In the genomic region with DNA sequence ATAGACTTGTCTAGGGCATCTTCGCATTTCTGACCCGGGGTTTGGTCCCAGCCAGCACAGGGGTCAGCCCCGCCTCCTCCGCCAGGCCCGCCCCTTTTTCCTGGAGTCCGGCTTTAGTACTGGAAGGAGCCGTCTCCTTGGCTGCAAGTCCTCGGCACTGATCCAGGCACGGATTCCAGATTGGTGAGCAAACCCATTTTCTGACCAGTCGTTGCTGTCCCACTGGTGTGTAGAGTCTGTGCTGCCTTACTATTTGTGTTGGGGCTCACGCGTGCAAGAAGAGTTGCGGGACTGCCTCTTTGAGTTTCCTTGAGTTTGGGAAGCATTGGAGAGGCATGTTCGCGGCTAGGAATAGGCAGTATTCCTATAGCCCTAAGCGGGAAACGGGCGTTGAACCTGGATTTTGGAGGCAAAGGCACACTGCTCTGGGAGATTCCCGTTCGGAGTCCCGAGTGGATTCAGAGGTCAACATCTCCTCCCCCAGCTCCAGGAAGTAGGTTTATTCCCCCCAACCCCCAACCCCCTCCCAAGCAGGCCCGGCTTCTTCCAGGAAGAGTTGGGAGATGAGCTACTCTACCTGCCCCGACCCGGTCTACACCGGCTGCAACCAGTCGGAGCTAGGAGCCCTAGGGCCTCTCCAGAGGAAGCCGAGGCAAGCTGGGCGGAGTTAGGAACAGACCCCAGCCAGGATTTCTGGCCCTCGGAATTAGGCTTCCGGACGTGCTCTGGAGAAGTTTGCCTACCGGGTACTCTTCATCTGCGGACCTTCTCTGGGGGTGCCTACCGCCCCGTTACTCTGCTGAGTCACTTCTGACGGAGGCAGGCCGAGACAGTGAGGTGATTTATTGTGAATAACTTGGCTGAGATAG, we compare ENCODE assay signal across 8 mouse cellular contexts. TPM values are rescaled to one million over a fixed set of nuclear protein-coding genes. Genes with fewer than 3 reads are reported as not detected.
DNase-seq lines count a peak whose midpoint lies in the region; ATAC-seq and TF ChIP-seq lines count a peak whose summit lies in the region.

A gene (plus strand): TSS at position 93 of the 869 bp plus-strand sequence.

- peak within 1 kb of the TSS; percentile 24; the same call in 1 of the 2 replicates for H3K9ac ChIP-seq in hindbrain, embryonic 11.5 days (ENCODE audit: low read depth, low read length)
- peak within 1 kb of the TSS; percentile 45 for H3K9ac ChIP-seq in limb, embryonic 13.5 days
- peak within 1 kb of the TSS; percentile 42 for H3K9ac ChIP-seq in midbrain, embryonic 11.5 days (ENCODE audit: low read length)
- peak within 1 kb of the TSS; percentile 67 for H3K9ac ChIP-seq in stomach, embryonic 16.5 days (ENCODE audit: low read length)

- no peak for ATAC-seq in CD4-positive, CD25-positive, alpha-beta regulatory T cell, adult 4 months
- ATAC-seq in hindbrain, embryonic 11.5 days (ENCODE audit: low FRiP score) = peak; percentile 81
- peak; percentile 71; the same call in 1 of the 2 replicates for ATAC-seq in limb, embryonic 13.5 days (ENCODE audit: low FRiP score, low read depth)
- peak; percentile 88 for ATAC-seq in midbrain, embryonic 11.5 days (ENCODE audit: low FRiP score)
- peak; percentile 81; the same call in 1 of the 2 replicates for ATAC-seq in stomach, embryonic 16.5 days (ENCODE audit: insufficient read depth, low FRiP score)

- no peaks in the 10 kb centered on the region for H3K4me1 ChIP-seq in bone marrow macrophage, adult 2 months (ENCODE audit: control insufficient read depth, insufficient read depth, low read length)
- H3K4me1 ChIP-seq in hindbrain, embryonic 11.5 days (replicated peaks; ENCODE audit: control insufficient read depth, insufficient read depth, low read length) = no peaks in the 10 kb centered on the region
- peaks cover 6% of the 10 kb centered on the region; the same call in 1 of the 2 replicates for H3K4me1 ChIP-seq in limb, embryonic 13.5 days
- 0 out of 2 replicates have a peak, but pooled peaks cover 4% of the 10 kb centered on the region for H3K4me1 ChIP-seq in midbrain, embryonic 11.5 days (ENCODE audit: control insufficient read depth, insufficient read depth, low read length)
- H3K4me1 ChIP-seq in stomach, embryonic 16.5 days (ENCODE audit: control insufficient read depth, insufficient read depth, low read length) = peaks cover 4% of the 10 kb centered on the region; the same call in 1 of the 2 replicates

- H3K27me3 ChIP-seq in hindbrain, embryonic 11.5 days (ENCODE audit: control insufficient read depth, insufficient read depth, low read length) = no peaks in the 10 kb centered on the region
- H3K27me3 ChIP-seq in limb, embryonic 13.5 days = no peaks in the 10 kb centered on the region
- H3K27me3 ChIP-seq in midbrain, embryonic 11.5 days (ENCODE audit: control insufficient read depth, insufficient read depth, low read length) = no peaks in the 10 kb centered on the region
- no peaks in the 10 kb centered on the region for H3K27me3 ChIP-seq in stomach, embryonic 16.5 days (ENCODE audit: control insufficient read depth, insufficient read depth, low read length)

- no peaks in the 10 kb centered on the region for H3K9me3 ChIP-seq in hindbrain, embryonic 11.5 days (ENCODE audit: control insufficient read depth, low read length)
- H3K9me3 ChIP-seq in limb, embryonic 13.5 days = no peaks in the 10 kb centered on the region
- H3K9me3 ChIP-seq in midbrain, embryonic 11.5 days (ENCODE audit: control insufficient read depth, low read length) = no peaks in the 10 kb centered on the region
- H3K9me3 ChIP-seq in stomach, embryonic 16.5 days (replicated peaks; ENCODE audit: control insufficient read depth, low read length) = no peaks in the 10 kb centered on the region

- no peak within 1 kb of the TSS for H3K27ac ChIP-seq in bone marrow macrophage, adult 2 months (ENCODE audit: insufficient read depth, low read depth, low read length)
- H3K27ac ChIP-seq in hindbrain, embryonic 11.5 days (ENCODE audit: low read depth, low read length) = no peak within 1 kb of the TSS
- H3K27ac ChIP-seq in limb, embryonic 13.5 days = no peak within 1 kb of the TSS
- no peak within 1 kb of the TSS for H3K27ac ChIP-seq in midbrain, embryonic 11.5 days (ENCODE audit: low read depth, low read length)
- no peak within 1 kb of the TSS for H3K27ac ChIP-seq in stomach, embryonic 16.5 days (ENCODE audit: low read length)

- no peak for TF ChIP-seq CTCF in bone marrow macrophage, adult 2 months (IDR thresholded peaks at IDR 0.05; ENCODE audit: low read depth, low read length)

- H3K4me2 ChIP-seq in hindbrain, embryonic 11.5 days (replicated peaks; ENCODE audit: low read depth, low read length) = peak within 1 kb of the TSS; percentile 47
- H3K4me2 ChIP-seq in limb, embryonic 13.5 days (replicated peaks) = peak within 1 kb of the TSS; percentile 63
- peak within 1 kb of the TSS; percentile 55 for H3K4me2 ChIP-seq in midbrain, embryonic 11.5 days
- H3K4me2 ChIP-seq in stomach, embryonic 16.5 days (ENCODE audit: low read depth, low read length) = peak within 1 kb of the TSS; percentile 58

- WGBS in hindbrain, embryonic 11.5 days = 2% methylated on average over 37 of the region's 37 CpGs
- WGBS in limb, embryonic 13.5 days = 2% methylated on average over 37 of the region's 37 CpGs
- WGBS in midbrain, embryonic 11.5 days = under 1% methylated on average over 37 of the region's 37 CpGs
- 3% methylated on average over 37 of the region's 37 CpGs for WGBS in stomach, embryonic 16.5 days

- TF ChIP-seq POLR2A in bone marrow macrophage, adult 2 months (IDR thresholded peaks at IDR 0.05; ENCODE audit: borderline replicate concordance, low read depth, low read length) = no peak

- DNase-seq in CD4-positive, CD25-positive, alpha-beta regulatory T cell, adult 2 months (ENCODE audit: low read depth, low spot score) = peak; percentile 37
- DNase-seq in forelimb bud, embryonic 11.5 days (ENCODE audit: low read depth, low spot score) = peak; percentile 40
- peak; percentile 69 for DNase-seq in hindbrain, embryonic 11.5 days (ENCODE audit: low spot score)
- peak; percentile 95 for DNase-seq in midbrain, embryonic 11.5 days (ENCODE audit: low spot score, missing footprints)

- H3K4me3 ChIP-seq in bone marrow macrophage, adult 2 months (ENCODE audit: insufficient read depth, low read length) = peak within 1 kb of the TSS; percentile 20; the same call in 1 of the 2 replicates
- peak within 1 kb of the TSS; percentile 18 for H3K4me3 ChIP-seq in hindbrain, embryonic 11.5 days (ENCODE audit: low read depth, low read length)
- peak within 1 kb of the TSS; percentile 40 for H3K4me3 ChIP-seq in limb, embryonic 13.5 days
- H3K4me3 ChIP-seq in midbrain, embryonic 11.5 days (ENCODE audit: low read depth, low read length) = peak within 1 kb of the TSS; percentile 31
- H3K4me3 ChIP-seq in stomach, embryonic 16.5 days (replicated peaks; ENCODE audit: low read length) = peak within 1 kb of the TSS; percentile 40

- H3K36me3 ChIP-seq in hindbrain, embryonic 11.5 days (ENCODE audit: control insufficient read depth, insufficient read depth, low read length) = no peaks in the 10 kb centered on the region
- no peaks in the 10 kb centered on the region for H3K36me3 ChIP-seq in limb, embryonic 13.5 days
- H3K36me3 ChIP-seq in midbrain, embryonic 11.5 days (ENCODE audit: control insufficient read depth, insufficient read depth, low read length) = no peaks in the 10 kb centered on the region
- H3K36me3 ChIP-seq in stomach, embryonic 16.5 days (ENCODE audit: control insufficient read depth, insufficient read depth, low read length) = no peaks in the 10 kb centered on the region

RNA-seq across cellular contexts. Expression of the gene that starts here (rescaled TPM):
- 1 to 10 TPM in 1 of 2 experiments, under 1 TPM in 1; 0.25 to 2.7 TPM for polyA plus RNA-seq in CD4-positive, CD25-positive, alpha-beta regulatory T cell, adult 4 months (2017; shearing (Covaris generic))
- polyA plus RNA-seq in bone marrow macrophage, adult 2 months (2012; ENCODE audit: insufficient read depth, insufficient read length, missing spikeins) = 1.7 and 3.0 TPM in 2 replicates
- polyA plus RNA-seq in hindbrain, embryonic 11.5 days (2014; fragmentation: Nextera tagmentation; extraction: Ambion mirVana) = 2.5 and 3.4 TPM in 2 replicates
- polyA plus RNA-seq in limb, embryonic 13.5 days (2015; fragmentation: Nextera tagmentation; extraction: Ambion mirVana) = 1.1 and 1.4 TPM in 2 replicates
- polyA plus RNA-seq in midbrain, embryonic 11.5 days (2014; fragmentation: Nextera tagmentation; extraction: Ambion mirVana) = 2.5 and 2.8 TPM in 2 replicates
- 0.87 and 0.89 TPM in 2 replicates for polyA plus RNA-seq in stomach, embryonic 16.5 days (2015; fragmentation: Nextera tagmentation; extraction: Ambion mirVana)

Comparison
In these comparisons a context has a peak if more than half of its experiments do, and no peak if none do; other contexts are left out.
1. Peak in ATAC-seq, H3K4me3 ChIP-seq, H3K9ac ChIP-seq and H3K4me2 ChIP-seq in stomach, embryonic 16.5 days; RNA of the gene not detected or under 1 TPM.
2. DNase-seq: peak in every context shown above with its lines; median percentile 95 in midbrain, embryonic 11.5 days; 69 in hindbrain, embryonic 11.5 days; 40 in forelimb bud, embryonic 11.5 days; 37 in CD4-positive, CD25-positive, alpha-beta regulatory T cell, adult 2 months.